Mouse (Mus musculus) ES-E14 (cell line): ENCODE measurements at regions not wholly inside any gene's neighbourhood (a gene's known extent, or its start where the extent isn't known, plus 50 kb on each side); places are given as distances from the start of the nearest gene placed in this dataset.

ENCODE experiments used
- ZC3H11A ChIP-seq: IDR thresholded peaks from 2 replicates; pipeline ENCODE4 v1.6.1; 2012; ENCODE audit warnings: low read depth, mild to moderate bottlenecking, inconsistent platforms, low read length, borderline replicate concordance
- ZNF384 ChIP-seq: IDR thresholded peaks from 2 replicates; pipeline ENCODE4 v1.6.1; 2012; ENCODE audit warnings: low read depth, low read length, inconsistent platforms

DNA sequence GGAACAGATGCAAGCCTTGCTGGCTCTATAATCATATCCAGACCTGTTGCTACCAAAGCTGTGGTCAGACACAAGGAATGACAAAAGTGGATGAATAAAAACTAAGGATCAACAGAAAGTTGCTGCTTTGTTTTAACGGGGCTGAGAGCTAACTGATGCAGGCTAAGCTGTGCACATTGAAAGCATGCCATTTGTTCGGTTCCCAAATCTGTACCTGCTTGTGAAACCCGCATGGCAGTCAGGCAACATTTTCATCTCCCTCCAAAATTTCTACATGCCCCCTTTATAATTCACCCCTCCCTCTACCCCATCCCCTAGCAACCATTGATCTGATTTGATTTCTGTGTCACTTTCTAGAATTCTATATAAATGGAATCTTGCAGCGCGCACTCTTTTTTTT, 272.3 kb downstream of the Tox3 start:
- TF ChIP-seq ZC3H11A = no peak
- no peak for TF ChIP-seq ZNF384
